Mouse (Mus musculus): ENCODE data around the gene Nop53.

DNA sequence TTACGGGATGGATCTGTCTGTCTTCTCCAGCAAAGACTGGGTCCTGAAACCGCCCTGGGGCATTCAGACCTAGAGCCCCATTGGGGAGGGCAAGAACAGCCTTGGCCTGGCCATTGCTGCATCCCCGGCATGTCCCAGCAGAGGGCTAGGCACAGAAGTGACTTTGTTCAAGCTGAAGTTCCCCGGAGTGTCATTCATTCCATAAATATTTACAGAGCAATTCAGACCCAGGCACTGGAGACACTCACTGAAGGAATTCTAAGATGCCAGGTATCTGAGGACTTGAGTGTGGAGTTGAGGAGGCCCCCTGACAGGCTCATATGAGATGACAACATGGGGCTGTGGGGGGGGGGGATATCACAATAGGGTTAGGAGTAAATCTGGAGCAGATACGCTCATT is 10.3 kb upstream of the Nop53 start:
- TF ChIP-seq CEBPB (IDR thresholded peaks at IDR 0.05; ENCODE audit: insufficient read depth, poor library complexity, severe bottlenecking) (no peak), USF1 (IDR thresholded peaks at IDR 0.05; ENCODE audit: low read depth) (no peak), POLR2A (IDR thresholded peaks at IDR 0.05; ENCODE audit: insufficient read length, low read depth) (no peak), TCF12 (IDR thresholded peaks at IDR 0.05; ENCODE audit: insufficient read depth, poor library complexity, severe bottlenecking) (no peak), MYOG (IDR thresholded peaks at IDR 0.05; ENCODE audit: control insufficient read depth in 1 of 3, insufficient read depth in 1 of 3, insufficient read length in 2 of 3, low read depth in 2 of 3) (no peak), MAX (IDR thresholded peaks at IDR 0.05; ENCODE audit: low read depth) (no peak), POLR2AphosphoS2 (IDR thresholded peaks at IDR 0.05; ENCODE audit: insufficient read length, low read depth) (no peak), E2F4 (IDR thresholded peaks at IDR 0.05; ENCODE audit: insufficient read depth) (no peak), REST (IDR thresholded peaks at IDR 0.05; ENCODE audit: insufficient read depth, insufficient read length) (no peak), TCF3 (IDR thresholded peaks at IDR 0.05; ENCODE audit: insufficient read length, low read depth) (no peak), MYOD1 (IDR thresholded peaks at IDR 0.05; ENCODE audit: control insufficient read depth in 1 of 3, insufficient read length in 2 of 3, low read depth in 2 of 3) (no peak)
